Mouse (Mus musculus): ENCODE measurements at regions not wholly inside any gene's neighbourhood (a gene's known extent, or its start where the extent isn't known, plus 50 kb on each side); places are given as distances from the start of the nearest gene placed in this dataset.
A peak's percentile ranks its signal among the peaks of the same experiment; 100 is the strongest.
"Not testable (repeated sequence)": the region's sequence is repeated elsewhere in the genome, so short reads cannot be mapped to it uniquely, and the experiment has no call there.

DNA sequence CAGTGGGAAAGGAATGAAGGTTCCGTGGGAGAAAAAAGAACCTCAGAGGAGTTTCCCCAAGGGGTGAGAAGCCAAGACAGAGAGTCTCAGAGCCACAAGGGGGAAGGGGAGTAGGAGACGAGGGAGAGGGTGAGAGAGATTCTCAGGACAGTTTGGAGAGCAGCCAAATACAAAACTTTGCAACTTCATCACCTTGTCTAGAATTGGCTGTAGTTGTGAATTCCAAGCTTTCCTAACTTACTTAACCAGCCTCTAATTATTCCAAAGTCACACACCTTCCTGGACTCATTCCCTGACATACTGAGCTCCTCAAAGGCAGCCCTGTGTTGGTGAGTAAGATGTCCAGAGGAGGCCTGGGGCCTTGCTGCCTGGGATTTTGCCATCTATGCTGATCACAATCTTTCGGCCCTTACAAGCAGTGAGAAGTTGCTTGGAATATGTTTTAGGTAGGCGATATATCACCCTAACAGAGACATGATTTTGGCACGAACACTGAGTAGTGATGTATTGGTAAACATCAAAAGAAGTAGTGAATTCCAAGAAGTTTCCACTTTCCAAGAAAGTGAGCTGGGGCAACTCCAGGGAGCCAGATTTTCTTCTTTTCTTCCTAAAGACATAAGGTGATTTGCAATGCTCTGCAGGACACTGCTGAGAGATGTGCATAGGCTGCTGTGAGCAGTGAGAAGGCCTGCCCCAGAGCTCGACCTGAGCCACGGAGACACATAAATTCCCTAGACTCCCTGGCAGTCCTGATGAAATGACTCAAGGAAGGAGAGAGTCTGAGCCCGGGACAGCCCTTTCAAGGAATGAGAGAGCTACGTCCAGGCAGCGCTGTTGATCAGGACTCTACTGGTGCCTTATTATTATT is 106.2 kb upstream of the Slc1a3 start:
- H3K4me1 ChIP-seq (ENCODE audit: control insufficient read depth, insufficient read depth, low read length), result no peaks in the 10 kb centered on the region
- H3K27me3 ChIP-seq (ENCODE audit: control insufficient read depth, insufficient read depth, low read length), result no peaks in the 10 kb centered on the region
- no peak overlapping the region for H3K9ac ChIP-seq (ENCODE audit: low read depth, low read length)
- H3K9me3 ChIP-seq (replicated peaks; ENCODE audit: control insufficient read depth, low read length), result no peaks in the 10 kb centered on the region
- no peak overlapping the region for H3K27ac ChIP-seq (ENCODE audit: low read depth, low read length)
- ATAC-seq (replicated peaks; ENCODE audit: insufficient number of reproducible peaks, low FRiP score, low TSS enrichment), result no peak
- no peak overlapping the region for H3K4me2 ChIP-seq
- H3K4me3 ChIP-seq (ENCODE audit: low read depth, low read length), result no peak overlapping the region
- no peaks in the 10 kb centered on the region for H3K36me3 ChIP-seq (ENCODE audit: control insufficient read depth, insufficient read depth, low read length)
- WGBS (ENCODE audit: insufficient replicate concordance), result 66% methylated on average over 10 of the region's 10 CpGs

DNA sequence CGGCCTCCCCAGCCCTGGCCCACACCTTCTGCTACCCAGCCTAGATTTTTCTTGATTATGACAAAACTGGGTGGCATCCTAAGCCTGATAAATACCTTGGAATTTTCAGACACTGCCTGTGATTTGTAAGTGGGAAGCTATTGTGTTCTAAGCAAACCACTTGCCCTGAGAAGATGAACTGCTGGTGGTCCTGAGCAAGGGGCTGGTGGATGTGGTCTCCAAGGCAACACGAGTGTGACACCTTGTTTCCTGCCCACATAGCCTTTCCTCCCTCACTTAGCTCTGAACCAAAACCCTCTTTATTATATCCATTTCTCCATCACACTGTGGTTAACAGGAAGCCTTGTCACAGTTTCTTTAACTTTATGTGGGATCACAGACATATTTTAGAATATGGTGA is 105.4 kb upstream of the Slc1a3 start:
- H3K4me1 ChIP-seq (ENCODE audit: control insufficient read depth, insufficient read depth, low read length), result no peaks in the 10 kb centered on the region
- H3K4me3 ChIP-seq (ENCODE audit: low read depth, low read length), result no peak overlapping the region
- no peaks in the 10 kb centered on the region for H3K36me3 ChIP-seq (ENCODE audit: control insufficient read depth, insufficient read depth, low read length)
- H3K9ac ChIP-seq (ENCODE audit: low read depth, low read length), result no peak overlapping the region
- no peaks in the 10 kb centered on the region for H3K27me3 ChIP-seq (ENCODE audit: control insufficient read depth, insufficient read depth, low read length)
- H3K27ac ChIP-seq (ENCODE audit: low read depth, low read length), result no peak overlapping the region
- ATAC-seq (replicated peaks; ENCODE audit: insufficient number of reproducible peaks, low FRiP score, low TSS enrichment), result no peak
- H3K4me2 ChIP-seq, result no peak overlapping the region
- 51% methylated on average over 2 of the region's 2 CpGs for WGBS (ENCODE audit: insufficient replicate concordance)
- H3K9me3 ChIP-seq (replicated peaks; ENCODE audit: control insufficient read depth, low read length), result no peaks in the 10 kb centered on the region

DNA sequence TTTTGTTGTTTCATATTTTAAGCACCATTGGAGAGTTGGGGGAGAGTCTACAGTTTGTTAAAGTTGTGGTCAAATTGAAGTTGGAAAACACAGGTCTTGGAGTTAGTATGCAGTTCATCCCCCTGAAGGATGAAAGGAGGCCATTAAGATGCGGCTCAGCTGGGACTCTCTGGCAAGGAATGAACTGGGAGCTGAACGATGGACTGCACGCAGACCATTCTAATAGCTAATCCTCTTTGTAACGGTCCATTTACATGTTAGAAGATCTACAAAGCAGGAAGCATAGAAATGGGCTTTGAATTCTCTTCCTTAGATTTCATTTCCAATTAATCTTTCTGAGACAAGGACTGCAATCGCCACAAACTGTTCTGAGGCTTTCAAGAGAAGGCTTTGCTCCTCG is 104.7 kb upstream of the Slc1a3 start:
- H3K4me2 ChIP-seq, result no peak overlapping the region
- 84% methylated on average over 6 of the region's 6 CpGs for WGBS (ENCODE audit: insufficient replicate concordance)
- no peaks in the 10 kb centered on the region for H3K9me3 ChIP-seq (replicated peaks; ENCODE audit: control insufficient read depth, low read length)
- H3K4me3 ChIP-seq (ENCODE audit: low read depth, low read length), result no peak overlapping the region
- no peak overlapping the region for H3K27ac ChIP-seq (ENCODE audit: low read depth, low read length)
- no peaks in the 10 kb centered on the region for H3K36me3 ChIP-seq (ENCODE audit: control insufficient read depth, insufficient read depth, low read length)
- ATAC-seq (replicated peaks; ENCODE audit: insufficient number of reproducible peaks, low FRiP score, low TSS enrichment), result no peak
- no peaks in the 10 kb centered on the region for H3K27me3 ChIP-seq (ENCODE audit: control insufficient read depth, insufficient read depth, low read length)
- H3K9ac ChIP-seq (ENCODE audit: low read depth, low read length), result no peak overlapping the region
- no peaks in the 10 kb centered on the region for H3K4me1 ChIP-seq (ENCODE audit: control insufficient read depth, insufficient read depth, low read length)

DNA sequence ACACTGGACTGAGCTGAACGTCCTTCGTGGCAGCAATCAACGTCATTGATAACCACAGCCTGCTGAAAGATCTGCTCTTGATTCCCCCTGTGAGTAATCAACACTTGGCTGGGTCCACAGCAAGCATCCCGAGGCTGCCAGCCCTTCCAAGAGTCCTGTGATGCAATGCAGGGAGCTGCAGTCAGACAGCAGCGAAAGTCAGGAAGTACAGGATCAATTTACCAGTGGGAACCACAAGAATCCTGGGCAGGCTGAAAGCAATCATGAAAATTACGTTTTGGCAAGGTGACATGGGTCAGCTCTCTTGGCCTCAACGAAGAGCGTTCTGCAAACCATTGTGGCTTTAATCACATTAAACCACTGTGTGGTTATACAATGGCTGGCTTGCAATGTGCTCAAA is 95.8 kb upstream of the Slc1a3 start:
- H3K4me1 ChIP-seq (ENCODE audit: control insufficient read depth, insufficient read depth, low read length), result peaks cover 8% of the 10 kb centered on the region
- no peak overlapping the region for H3K27ac ChIP-seq (ENCODE audit: low read depth, low read length)
- no peaks in the 10 kb centered on the region for H3K36me3 ChIP-seq (ENCODE audit: control insufficient read depth, insufficient read depth, low read length)
- WGBS (ENCODE audit: insufficient replicate concordance), result 26% methylated on average over 8 of the region's 8 CpGs
- no peak overlapping the region for H3K9ac ChIP-seq (ENCODE audit: low read depth, low read length)
- no peak overlapping the region for H3K4me2 ChIP-seq
- peak; percentile 35; the same call in 1 of the 2 replicates for ATAC-seq (replicated peaks; ENCODE audit: insufficient number of reproducible peaks, low FRiP score, low TSS enrichment)
- H3K27me3 ChIP-seq (ENCODE audit: control insufficient read depth, insufficient read depth, low read length), result no peaks in the 10 kb centered on the region
- H3K4me3 ChIP-seq (ENCODE audit: low read depth, low read length), result no peak overlapping the region
- no peaks in the 10 kb centered on the region for H3K9me3 ChIP-seq (replicated peaks; ENCODE audit: control insufficient read depth, low read length)

DNA sequence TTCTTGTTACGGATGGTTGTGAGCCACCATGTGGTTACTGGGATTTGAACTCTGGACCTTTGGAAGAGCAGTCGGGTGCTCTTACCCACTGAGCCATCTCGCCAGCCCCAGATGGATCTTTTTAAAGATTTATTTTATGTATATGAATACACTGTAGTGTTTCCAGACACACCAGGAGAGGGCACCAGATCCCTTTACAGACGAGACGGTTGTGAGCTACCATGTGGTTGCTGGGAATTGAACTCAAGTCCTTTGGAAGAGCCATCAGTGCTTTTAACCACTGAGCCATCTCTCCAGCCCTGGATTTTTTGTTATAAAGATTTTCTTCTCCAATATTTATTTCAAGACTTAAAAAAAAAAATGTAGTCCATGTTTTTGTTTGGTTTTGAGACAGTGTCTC is 95.0 kb upstream of the Slc1a3 start:
- H3K27ac ChIP-seq (ENCODE audit: low read depth, low read length); H3K4me1 ChIP-seq (ENCODE audit: control insufficient read depth, insufficient read depth, low read length); H3K27me3 ChIP-seq (ENCODE audit: control insufficient read depth, insufficient read depth, low read length); H3K36me3 ChIP-seq (ENCODE audit: control insufficient read depth, insufficient read depth, low read length); H3K4me3 ChIP-seq (ENCODE audit: low read depth, low read length); ATAC-seq (replicated peaks; ENCODE audit: insufficient number of reproducible peaks, low FRiP score, low TSS enrichment); H3K9ac ChIP-seq (ENCODE audit: low read depth, low read length); H3K4me2 ChIP-seq; H3K9me3 ChIP-seq (replicated peaks; ENCODE audit: control insufficient read depth, low read length): not testable (repeated sequence)
- 92% methylated on average over 4 of the region's 5 CpGs for WGBS (ENCODE audit: insufficient replicate concordance)

DNA sequence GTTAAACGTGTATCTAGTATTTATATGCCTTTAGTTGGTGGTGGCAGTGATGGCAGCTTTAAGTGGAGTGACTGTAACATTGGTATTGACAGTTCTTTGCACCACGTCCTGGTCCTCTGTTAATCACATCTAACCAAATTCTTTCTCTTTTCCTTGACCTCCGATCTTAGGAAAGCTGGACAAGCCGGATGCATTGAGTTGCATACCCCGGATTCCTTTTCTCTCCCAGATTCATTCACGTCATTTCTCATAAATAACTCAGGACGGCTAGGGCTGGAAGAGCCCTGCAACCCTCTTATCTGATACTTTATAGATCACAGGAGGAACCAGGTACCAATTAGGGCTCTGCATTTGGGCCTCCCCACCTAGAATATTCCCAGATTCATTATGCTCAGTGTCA is 91.5 kb upstream of the Slc1a3 start:
- Histone ChIP-seq H3K36me3 (ENCODE audit: control insufficient read depth, insufficient read depth, low read length) (no peaks in the 10 kb centered on the region), H3K9ac (ENCODE audit: low read depth, low read length) (0 out of 2 replicates have a peak overlapping the region, but pooled peaks have one; percentile 34), H3K4me2 (no peak overlapping the region; the same call in 1 of the 2 replicates), H3K4me1 (ENCODE audit: control insufficient read depth, insufficient read depth, low read length) (peaks cover 8% of the 10 kb centered on the region), H3K4me3 (ENCODE audit: low read depth, low read length) (no peak overlapping the region), H3K9me3 (replicated peaks; ENCODE audit: control insufficient read depth, low read length) (no peaks in the 10 kb centered on the region), H3K27me3 (ENCODE audit: control insufficient read depth, insufficient read depth, low read length) (no peaks in the 10 kb centered on the region), H3K27ac (ENCODE audit: low read depth, low read length) (peak overlapping the region; percentile 74)
- no peak for ATAC-seq (replicated peaks; ENCODE audit: insufficient number of reproducible peaks, low FRiP score, low TSS enrichment)
- 31% methylated on average over 7 of the region's 7 CpGs for WGBS (ENCODE audit: insufficient replicate concordance)

DNA sequence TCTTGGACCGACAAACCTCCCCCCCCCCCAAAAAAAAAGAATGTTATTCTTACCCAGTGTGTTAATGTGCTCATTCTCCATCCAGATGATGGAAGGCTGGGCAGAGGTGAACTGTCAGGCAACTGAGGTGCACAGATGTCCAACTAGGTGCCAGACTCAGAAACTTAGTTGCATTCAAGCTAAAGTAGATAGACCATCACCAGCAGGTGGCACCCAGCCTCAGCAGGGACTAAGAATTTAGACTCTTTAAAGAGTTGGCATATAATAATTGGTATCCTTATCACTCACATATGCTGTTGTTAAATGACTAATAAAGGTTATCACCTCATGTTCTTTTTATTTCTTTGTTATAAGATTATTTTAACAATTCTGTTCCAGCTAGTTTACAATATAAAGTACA is 86.5 kb upstream of the Slc1a3 start:
- WGBS (ENCODE audit: insufficient replicate concordance), result 92% methylated on average over 1 of the region's 1 CpGs
- Histone ChIP-seq H3K4me3 (ENCODE audit: low read depth, low read length) (no peak overlapping the region), H3K4me2 (no peak overlapping the region), H3K27me3 (ENCODE audit: control insufficient read depth, insufficient read depth, low read length) (no peaks in the 10 kb centered on the region), H3K36me3 (ENCODE audit: control insufficient read depth, insufficient read depth, low read length) (no peaks in the 10 kb centered on the region), H3K4me1 (ENCODE audit: control insufficient read depth, insufficient read depth, low read length) (peaks cover 4% of the 10 kb centered on the region), H3K9ac (ENCODE audit: low read depth, low read length) (no peak overlapping the region), H3K27ac (ENCODE audit: low read depth, low read length) (no peak overlapping the region), H3K9me3 (replicated peaks; ENCODE audit: control insufficient read depth, low read length) (no peaks in the 10 kb centered on the region)
- no peak for ATAC-seq (replicated peaks; ENCODE audit: insufficient number of reproducible peaks, low FRiP score, low TSS enrichment)

DNA sequence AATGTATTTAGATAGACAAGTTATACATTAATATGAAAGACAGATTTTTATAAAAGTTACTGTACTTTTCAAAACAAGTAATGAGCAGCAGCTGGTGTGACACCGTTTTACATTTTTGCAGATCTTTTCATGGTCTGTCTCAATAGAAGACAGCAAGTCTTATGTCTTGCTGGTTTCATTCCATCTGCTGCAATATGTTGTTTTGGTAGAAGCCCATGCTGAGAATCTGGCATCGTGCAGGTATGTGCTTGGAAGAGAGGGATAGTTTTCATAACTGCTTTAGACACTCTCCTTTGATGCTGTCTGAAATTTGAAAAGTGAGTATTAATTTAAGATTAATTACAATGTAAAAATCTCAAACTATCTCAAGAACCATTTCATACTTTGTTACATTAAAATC is 81.5 kb upstream of the Slc1a3 start:
- WGBS (ENCODE audit: insufficient replicate concordance), result 84% methylated on average over 2 of the region's 2 CpGs
- no peak overlapping the region for H3K4me3 ChIP-seq (ENCODE audit: low read depth, low read length)
- no peak for ATAC-seq (replicated peaks; ENCODE audit: insufficient number of reproducible peaks, low FRiP score, low TSS enrichment)

DNA sequence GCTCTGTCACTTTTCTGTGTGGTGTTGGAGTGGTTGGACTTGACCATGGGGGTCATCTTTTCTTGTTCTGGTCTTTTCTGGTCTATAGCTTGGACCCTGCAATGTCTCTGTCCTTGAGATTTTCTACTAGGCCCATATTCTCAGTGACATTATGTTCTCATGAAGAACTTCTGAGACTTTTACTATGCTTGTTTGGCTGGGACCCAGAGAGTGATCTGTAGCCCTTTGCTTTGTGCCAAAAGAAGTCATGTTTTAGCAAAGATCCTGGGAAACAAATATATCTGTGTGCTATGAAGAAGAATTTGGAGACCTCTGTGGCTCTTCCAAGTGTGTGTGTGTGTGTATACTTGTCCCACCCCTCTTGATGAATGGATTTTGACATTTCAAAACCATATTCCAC is 79.4 kb upstream of the Slc1a3 start:
- Histone ChIP-seq H3K9ac (ENCODE audit: low read depth, low read length) (no peak overlapping the region), H3K9me3 (replicated peaks; ENCODE audit: control insufficient read depth, low read length) (no peaks in the 10 kb centered on the region), H3K4me3 (ENCODE audit: low read depth, low read length) (no peak overlapping the region), H3K4me2 (no peak overlapping the region), H3K27me3 (ENCODE audit: control insufficient read depth, insufficient read depth, low read length) (no peaks in the 10 kb centered on the region), H3K36me3 (ENCODE audit: control insufficient read depth, insufficient read depth, low read length) (no peaks in the 10 kb centered on the region), H3K4me1 (ENCODE audit: control insufficient read depth, insufficient read depth, low read length) (no peaks in the 10 kb centered on the region), H3K27ac (ENCODE audit: low read depth, low read length) (no peak overlapping the region)
- no peak for ATAC-seq (replicated peaks; ENCODE audit: insufficient number of reproducible peaks, low FRiP score, low TSS enrichment)

More for the DNA sequence above, 81.5 kb upstream of the Slc1a3 start:
- H3K27me3 ChIP-seq (ENCODE audit: control insufficient read depth, insufficient read depth, low read length), result no peaks in the 10 kb centered on the region
- no peak overlapping the region for H3K9ac ChIP-seq (ENCODE audit: low read depth, low read length)
- H3K4me1 ChIP-seq (ENCODE audit: control insufficient read depth, insufficient read depth, low read length), result no peaks in the 10 kb centered on the region
- H3K36me3 ChIP-seq (ENCODE audit: control insufficient read depth, insufficient read depth, low read length), result no peaks in the 10 kb centered on the region
- H3K4me2 ChIP-seq, result no peak overlapping the region
- H3K27ac ChIP-seq (ENCODE audit: low read depth, low read length), result no peak overlapping the region
- H3K9me3 ChIP-seq (replicated peaks; ENCODE audit: control insufficient read depth, low read length), result no peaks in the 10 kb centered on the region

Data from heart, embryonic 11.5 days (tissue).